Mouse (Mus musculus): ENCODE data around the gene Tprn.

- no peak for TF ChIP-seq CTCF (IDR thresholded peaks at IDR 0.05; ENCODE audit: borderline replicate concordance, insufficient read depth, low read depth, low read length)
- no peak for TF ChIP-seq POLR2A (IDR thresholded peaks at IDR 0.05; ENCODE audit: borderline replicate concordance, insufficient read depth, low read length)
These were observed 19.1 kb upstream of the Tprn start for GRCm38 (mm10) chr2:25243342-25243741.

All from cerebellum, adult 2 months (tissue).